Mouse (Mus musculus) brain, embryonic 14.5 days (tissue): ENCODE data around the gene Scn1b. TPM values are rescaled to one million over a fixed set of nuclear protein-coding genes. Genes with fewer than 3 reads are reported as not detected.

ENCODE experiments used
- DNase-seq: peaks from one replicate; pipeline ENCODE4 v3.0.0-alpha.2; 2011; ENCODE audit warnings: low read depth
- CTCF ChIP-seq: fragments of 200-500 bp; IDR thresholded peaks from 2 replicates; pipeline ENCODE4 v1.5.1; 2012; ENCODE audit warnings: inconsistent platforms, mild to moderate bottlenecking, moderate library complexity, borderline replicate concordance; ENCODE audit not compliant: insufficient read depth, insufficient read length; ENCODE audit errors: extremely low read depth
- POLR2A ChIP-seq: fragments of 200-500 bp; IDR thresholded peaks from 2 replicates; pipeline ENCODE4 v1.6.1; 2012; ENCODE audit warnings: mild to moderate bottlenecking, inconsistent platforms, borderline replicate concordance; ENCODE audit not compliant: poor library complexity, insufficient read depth, insufficient read length, severe bottlenecking; ENCODE audit errors: extremely low read depth
- polyA plus RNA-seq: library from polyadenylated mRNA; depleted of rRNA; stranded (reverse); fragments of >200 nt; gene quantifications from 2 replicates; pipeline ENCODE4 v1.2.3, GENCODE M21; 2012

Gene Scn1b
- polyA plus RNA-seq, 1 experiment = 12.9 TPM

DNA sequence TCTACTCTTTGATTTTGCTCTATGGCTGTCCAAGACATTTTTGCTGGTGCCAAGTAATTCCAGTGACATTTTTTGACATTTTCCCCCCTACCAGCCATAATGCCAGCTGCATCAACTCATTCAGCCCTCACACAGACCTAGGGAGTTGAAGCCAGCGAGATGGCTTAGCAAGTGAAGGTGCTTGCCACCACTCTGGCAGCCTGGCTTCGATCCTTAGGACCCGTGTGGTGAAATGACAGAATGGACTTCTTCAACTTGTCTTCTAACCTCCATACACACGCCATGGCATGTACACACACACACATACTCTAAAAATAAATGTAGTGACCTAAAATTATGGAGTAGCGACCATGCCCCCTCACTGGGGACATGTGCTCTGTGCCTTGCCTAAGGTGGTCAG, 2.4 kb downstream of the Scn1b start:
- DNase-seq = no peak
- TF ChIP-seq POLR2A = no peak
- no peak for TF ChIP-seq CTCF

DNA sequence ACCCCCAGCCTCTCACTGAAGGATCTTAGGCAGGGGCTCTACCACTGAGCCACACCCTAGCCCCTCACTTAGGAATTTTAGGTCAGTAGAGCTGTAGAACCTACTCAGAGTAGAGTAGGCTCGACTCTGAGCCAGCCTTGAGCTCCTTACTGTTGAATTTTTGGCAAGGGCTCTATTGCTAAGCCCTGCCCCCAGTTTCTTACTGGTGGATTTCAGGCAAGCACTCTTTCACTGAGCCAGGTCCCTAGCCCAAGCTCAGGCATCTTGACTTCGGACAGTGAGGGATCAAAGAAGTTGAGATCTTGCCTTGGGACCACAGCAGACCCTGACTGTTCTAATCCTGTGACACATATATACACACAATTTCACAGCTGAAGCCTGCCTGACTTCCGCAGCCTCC, 3.1 kb downstream of the Scn1b start:
- DNase-seq = no peak
- TF ChIP-seq POLR2A (no peak), CTCF (no peak)

DNA sequence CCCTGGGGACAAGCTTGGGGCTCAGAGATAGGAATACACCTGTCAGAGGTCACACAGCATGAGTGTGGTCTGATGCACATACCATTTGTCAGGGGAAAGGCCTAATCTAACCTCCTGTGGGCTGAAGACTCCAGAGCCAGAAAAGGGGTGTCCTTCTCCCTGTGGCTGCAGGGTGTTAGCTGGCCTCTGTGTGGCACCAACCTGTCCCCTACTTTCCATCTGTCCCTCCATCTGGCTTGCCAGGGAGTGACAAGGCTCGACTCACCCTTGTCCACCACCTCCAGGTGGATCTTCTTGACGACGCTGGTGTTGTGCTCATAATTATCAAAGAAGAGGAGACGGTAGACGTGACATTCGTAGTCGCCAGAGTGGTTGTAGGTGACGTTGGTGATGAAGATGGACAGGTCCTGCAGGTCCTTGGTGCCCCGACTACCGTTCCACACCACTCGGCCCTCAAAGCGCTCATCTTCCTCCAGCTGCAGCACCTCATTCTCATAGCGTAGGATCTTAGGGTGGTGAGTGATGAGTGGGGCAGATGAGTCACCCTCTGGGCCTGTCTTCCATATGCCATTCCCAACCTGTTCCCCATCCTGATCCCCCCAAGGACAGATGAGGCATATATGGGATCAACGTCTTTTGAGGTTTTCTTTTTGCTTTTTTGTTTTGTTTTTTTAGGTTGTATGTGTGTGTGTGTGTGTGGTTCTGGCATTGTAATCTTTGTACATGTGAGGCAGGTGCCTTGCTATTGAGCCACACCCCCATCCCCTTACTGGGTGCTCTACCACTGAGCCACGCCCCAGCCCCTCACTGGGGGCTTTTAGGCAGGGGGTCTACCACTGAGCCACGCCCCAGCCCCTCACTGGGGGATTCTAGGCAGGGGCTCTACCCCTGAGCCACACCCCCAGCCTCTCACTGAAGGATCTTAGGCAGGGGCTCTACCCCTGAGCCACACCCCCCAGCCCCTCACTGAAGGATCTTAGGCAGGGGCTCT, 3.9 kb downstream of the Scn1b start:
- TF ChIP-seq CTCF (no peak), POLR2A (no peak)
- DNase-seq = no peak

DNA sequence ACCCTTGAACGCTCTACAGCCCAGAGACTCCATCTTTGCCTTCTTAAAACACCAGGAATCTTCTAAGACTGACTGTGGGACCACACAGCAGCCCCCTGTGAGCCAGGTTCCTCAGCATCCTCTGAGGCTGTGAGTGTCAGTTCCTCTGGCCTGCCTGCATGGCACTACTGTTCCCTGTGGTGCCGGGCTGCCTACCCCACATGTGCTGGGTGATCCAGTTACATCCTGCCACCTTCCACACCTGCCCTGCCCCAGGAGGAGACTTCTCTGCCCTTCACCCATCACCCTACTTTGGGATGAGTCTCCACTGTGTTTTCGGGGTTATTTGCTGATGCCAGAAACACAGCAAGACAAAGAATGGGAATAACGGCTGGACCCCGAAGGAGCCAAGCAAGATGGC, 7.2 kb downstream of the Scn1b start:
- TF ChIP-seq POLR2A (no peak), CTCF (no peak)
- no peak for DNase-seq

DNA sequence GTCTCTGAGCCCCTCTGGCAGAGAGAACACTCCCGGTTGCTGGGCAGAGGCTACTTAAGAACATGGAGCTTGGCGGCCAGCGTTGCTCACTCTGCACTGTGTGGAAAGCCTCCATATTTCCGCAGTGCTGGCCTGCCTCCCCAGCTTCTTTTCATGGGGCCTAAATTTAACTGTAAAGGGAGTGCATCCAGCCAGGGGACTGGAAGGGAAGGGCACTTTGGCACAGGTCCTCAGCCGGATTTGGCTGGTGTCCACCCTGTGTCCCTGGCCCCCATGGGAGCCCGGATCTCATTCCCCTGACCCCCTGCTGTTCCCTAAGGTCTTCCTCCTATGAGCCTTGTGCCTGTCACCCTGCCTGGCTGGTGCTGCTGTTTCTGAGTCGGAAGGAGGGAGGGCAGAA, 8.3 kb downstream of the Scn1b start:
- TF ChIP-seq POLR2A = no peak
- no peak for TF ChIP-seq CTCF
- no peak for DNase-seq

DNA sequence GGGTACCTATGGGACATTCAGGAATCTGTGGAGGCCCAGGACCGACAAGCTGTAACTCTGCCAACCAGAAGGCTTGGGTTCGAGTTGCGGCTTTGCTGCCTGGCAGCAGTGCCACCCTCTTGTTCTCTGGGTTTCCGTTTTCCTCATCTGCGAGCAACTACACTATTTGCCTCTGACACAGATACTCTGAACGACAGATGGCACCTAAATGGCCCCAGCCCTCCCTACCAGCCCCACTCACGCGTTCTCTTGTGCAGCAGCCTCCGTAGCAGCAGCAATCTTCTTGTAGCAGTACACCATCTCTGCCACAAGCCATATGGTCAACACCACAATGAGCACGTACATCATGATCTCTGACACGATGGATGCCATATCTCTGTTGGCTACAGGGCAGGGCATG, 9.3 kb downstream of the Scn1b start:
- no peak for DNase-seq
- TF ChIP-seq CTCF = no peak
- no peak for TF ChIP-seq POLR2A

DNA sequence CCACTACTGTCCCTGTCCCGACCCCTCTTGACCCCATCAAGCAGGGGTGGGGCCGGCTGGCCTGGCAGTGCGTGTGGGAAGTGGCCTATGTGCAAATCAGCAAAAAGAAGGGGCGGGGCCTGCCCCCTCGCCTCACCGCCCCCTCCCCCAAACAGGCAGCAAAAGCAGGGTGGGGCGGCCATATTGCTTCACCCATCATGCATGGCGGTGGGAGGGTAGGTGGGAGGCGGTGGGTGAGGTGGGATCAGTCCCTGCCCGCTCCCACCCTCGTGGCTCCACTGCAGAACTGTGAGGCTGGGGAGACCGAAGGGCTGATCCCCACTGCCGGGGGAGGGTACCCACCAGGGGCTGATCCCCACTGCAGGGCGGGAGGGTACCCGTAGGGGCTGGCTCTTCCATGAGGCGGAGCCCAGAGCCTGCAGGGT, 10.1 kb downstream of the Scn1b start:
- TF ChIP-seq POLR2A = no peak
- TF ChIP-seq CTCF = no peak
- DNase-seq = no peak

DNA sequence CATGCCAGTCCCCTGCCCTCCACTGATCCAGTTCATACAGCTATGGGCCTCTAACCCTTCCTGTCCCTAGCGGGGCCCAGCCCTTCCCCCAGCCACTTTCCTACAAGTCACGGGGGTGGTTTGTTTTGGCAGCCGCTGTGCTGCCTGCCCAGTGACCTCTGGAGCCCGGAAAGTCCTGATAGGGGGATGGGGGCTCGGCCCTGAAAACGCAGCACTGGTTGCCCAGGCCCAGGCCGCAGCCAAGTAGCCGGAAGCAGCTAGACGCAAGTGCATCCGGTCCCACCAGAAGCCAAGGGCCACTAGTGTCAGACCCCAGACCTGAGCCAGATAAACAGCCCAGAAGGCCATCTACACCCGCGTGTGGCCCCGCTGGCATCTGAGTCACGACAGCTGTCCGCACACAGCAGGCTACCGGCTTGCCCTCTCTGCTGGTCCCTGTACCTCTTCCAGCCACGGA, 11.2 kb downstream of the Scn1b start:
- TF ChIP-seq CTCF (no peak), POLR2A (no peak)
- no peak for DNase-seq

DNA sequence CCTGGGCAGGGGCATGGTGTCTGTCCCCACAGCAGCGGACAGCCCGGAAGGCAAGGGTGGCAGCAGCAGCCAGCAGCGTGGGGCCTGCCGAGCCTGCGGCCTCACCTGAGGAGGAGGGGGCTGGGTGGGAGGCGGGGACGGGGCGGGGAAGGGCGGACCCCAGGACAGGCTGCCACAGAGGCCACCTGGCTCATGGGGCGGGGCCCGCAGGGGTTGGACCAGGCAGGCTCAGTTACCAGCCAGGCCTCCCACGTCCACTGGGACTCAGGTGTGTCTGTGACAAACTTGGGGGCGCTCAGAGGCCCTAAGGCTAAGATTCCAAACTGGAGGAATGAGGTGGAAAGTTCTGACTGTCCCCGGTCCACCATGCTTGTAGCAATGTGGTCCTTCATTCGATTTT, 11.6 kb downstream of the Scn1b start, which contains the start of gene Hpn:
Gene Hpn (minus strand): TSS at position 109 of the 400 bp plus-strand sequence.
- TF ChIP-seq CTCF = no peak
- no peak for DNase-seq

DNA sequence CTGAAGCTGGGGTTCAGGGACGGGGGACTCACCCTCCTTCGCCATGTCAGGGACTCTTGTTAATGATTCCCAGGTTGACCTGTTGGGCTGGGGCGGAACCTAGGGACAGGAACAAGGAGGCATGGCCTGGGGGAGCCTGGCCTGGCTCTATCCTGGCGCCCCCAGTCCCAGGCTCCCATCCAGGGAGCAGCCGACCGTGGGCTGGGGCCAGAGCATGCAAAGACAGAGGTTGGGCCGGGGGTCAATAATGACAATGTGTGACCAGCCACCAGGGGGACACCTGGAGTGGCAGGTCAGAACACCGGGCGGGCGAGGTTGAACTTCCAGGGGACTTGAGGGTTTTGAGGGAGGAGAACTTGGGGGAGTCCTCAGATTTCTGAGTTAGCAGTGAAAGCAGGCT, 12.2 kb downstream of the Scn1b start:
- DNase-seq = no peak
- TF ChIP-seq POLR2A (no peak), CTCF (peak; percentile 6; the same call in 1 of the 2 replicates)

DNA sequence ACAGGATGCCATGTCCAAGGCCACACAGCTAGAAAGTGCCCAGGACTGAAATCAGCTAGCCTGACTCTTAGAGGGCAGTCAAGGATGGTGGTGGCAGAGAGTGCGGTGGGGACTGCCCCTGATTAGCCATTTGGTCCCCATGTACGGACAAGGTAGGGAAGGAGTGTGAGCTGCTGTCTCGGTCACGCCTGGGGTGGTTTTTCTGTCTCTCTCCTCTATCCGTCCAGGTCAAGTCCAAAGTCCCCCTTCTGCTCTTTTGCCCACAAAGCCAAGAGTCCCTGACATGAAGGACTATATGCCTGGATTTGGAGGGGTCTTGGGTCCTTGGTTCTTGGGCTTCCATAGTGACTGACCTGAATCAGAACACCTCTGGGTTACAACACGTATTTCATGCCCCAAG, 13.0 kb downstream of the Scn1b start:
- no peak for TF ChIP-seq POLR2A
- TF ChIP-seq CTCF = no peak

DNA sequence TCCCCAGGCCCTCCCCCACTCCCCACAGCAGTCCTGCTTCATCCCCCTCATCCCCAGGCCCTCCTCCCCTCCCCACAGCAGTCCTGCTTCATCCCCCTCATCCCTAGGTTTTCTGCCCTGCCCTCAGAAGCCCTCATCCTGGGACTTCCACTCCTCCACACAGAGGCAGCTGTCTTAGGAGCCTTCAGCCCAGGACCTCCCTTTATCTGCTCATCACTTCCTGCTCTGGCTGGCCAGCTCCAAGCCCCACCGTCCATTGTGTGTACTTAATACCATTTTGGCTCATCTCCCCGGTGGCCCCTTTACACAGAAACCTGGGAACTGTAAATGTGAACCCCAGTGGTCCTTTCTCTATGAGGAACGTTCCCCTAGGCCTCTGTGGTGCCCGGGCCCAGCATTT, 14.8 kb downstream of the Scn1b start:
- TF ChIP-seq POLR2A = no peak
- no peak for TF ChIP-seq CTCF
- DNase-seq = no peak

More for the DNA sequence above, 13.0 kb downstream of the Scn1b start:
- no peak for DNase-seq

DNA sequence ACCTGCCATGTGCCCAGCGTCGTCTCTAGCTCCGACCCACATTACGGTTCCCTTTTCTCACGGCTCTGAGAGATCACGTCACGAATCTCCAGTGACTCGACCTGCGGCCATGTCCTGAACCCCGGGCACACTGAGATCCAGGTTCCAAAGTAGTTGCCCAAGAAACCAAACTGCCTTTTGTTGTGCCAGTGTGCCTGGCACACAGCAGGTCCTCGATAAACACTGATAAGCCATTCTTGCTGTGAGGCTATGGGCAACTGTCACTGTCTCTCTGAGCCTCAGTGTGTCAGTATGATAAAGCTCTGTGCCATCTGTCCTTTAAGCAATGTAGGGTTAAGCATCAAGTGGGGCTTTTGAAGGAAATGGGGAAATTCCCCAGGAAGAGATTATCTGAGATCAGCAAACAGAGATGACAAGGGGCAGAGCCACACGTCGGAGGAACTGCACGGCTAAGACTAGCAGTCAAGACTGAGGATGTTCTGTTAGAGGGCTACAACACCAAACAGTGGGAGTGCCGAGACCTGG, 15.9 kb downstream of the Scn1b start:
- TF ChIP-seq POLR2A (no peak), CTCF (no peak)
- no peak for DNase-seq

DNA sequence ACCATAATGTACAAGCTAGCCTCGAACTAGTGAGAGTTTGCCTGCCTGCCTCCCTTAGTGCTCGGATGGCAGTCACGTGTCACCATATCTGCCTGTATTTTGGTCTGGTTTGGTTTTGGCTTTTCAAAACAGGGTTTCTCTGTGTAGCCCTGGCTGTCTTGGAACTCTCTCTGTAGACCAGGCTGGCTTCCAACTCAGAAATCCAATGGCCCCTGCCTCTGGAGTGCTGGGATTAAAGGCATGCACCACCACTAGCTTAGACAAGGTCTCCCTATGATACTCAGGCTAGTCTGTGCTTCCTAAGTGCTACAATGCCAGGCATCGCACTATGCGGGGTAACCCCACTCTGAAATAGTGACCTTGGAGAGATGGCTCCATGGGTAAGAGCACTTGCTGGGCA, 17.0 kb downstream of the Scn1b start:
- TF ChIP-seq CTCF = no peak
- DNase-seq = no peak

DNA sequence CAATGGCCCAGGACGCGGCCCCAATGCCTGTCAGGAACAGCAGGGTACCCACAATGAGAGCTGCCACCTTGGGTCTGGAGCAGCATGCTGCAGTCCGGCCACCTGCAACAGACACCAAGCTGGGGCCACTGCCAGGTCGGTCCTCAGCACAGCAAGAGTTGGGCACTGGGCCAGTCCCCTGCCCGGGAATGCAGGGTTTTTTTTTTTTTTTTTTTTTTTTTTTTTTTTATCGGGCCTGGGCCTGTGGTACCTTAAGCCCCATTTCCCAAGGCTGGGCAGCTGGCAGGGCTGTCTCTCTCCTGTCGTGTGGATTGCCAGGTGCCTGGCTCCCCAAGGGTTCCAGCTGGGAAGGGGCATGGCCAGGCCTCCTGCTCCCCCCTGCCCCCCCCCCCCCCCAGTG, 17.7 kb downstream of the Scn1b start:
- no peak for DNase-seq
- TF ChIP-seq CTCF (no peak), POLR2A (no peak)

DNA sequence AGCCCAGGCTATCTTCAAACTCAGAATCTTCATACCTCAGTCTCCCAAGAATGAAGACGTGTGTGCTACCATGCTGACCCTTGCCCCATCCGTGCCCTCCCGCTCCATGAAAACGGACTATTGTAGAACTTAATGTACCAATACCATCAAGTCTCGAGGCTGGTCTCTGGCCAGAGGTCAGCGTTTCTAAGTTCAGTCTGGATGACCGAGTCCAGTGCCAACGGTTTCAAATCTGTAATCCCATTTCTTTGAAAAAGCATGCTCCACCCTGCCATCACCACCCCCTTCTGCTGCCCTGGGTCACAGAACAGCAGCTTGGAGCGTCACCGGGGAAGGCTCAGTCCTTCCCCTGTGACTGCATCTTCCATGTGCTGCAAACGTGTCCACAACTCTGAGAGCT, 19.0 kb downstream of the Scn1b start:
- no peak for DNase-seq
- no peak for TF ChIP-seq POLR2A
